Mouse (Mus musculus): ENCODE data around the gene Rapgef4. TPM values are rescaled to one million over a fixed set of nuclear protein-coding genes. Genes with fewer than 3 reads are reported as not detected.
A peak's percentile ranks its signal among the peaks of the same experiment; 100 is the strongest.

Gene Rapgef4
- polyA plus RNA-seq, 1 experiment from 2014 or later: 3.6 TPM

- peak; percentile 64; the same call in 1 of the 2 replicates for ATAC-seq (ENCODE audit: low FRiP score, low TSS enrichment)
- Histone ChIP-seq H3K9ac (ENCODE audit: low read length) (no peak overlapping the region), H3K4me2 (replicated peaks; ENCODE audit: low read depth) (no peak overlapping the region), H3K27me3 (ENCODE audit: control insufficient read depth, insufficient read depth, low read length) (no peaks in the 10 kb centered on the region), H3K4me3 (ENCODE audit: low read depth, low read length) (no peak overlapping the region), H3K27ac (replicated peaks) (no peak overlapping the region), H3K36me3 (ENCODE audit: control insufficient read depth, insufficient read depth, low read length) (no peaks in the 10 kb centered on the region), H3K9me3 (ENCODE audit: control insufficient read depth, low read length) (no peaks in the 10 kb centered on the region), H3K4me1 (replicated peaks; ENCODE audit: control insufficient read depth, insufficient read depth) (no peaks in the 10 kb centered on the region)
- DNase-seq (ENCODE audit: low spot score): no peak
- TF ChIP-seq EP300 (optimal IDR thresholded peaks at IDR 0.05) (no peak), CTCF (IDR thresholded peaks at IDR 0.05; ENCODE audit: low read depth) (peak; percentile 41)
- WGBS: 61% methylated on average over 10 of the region's 10 CpGs
Measured at GRCm38 (mm10) chr2:72074999-72075561, 94.0 kb downstream of the Rapgef4 start.

DNA sequence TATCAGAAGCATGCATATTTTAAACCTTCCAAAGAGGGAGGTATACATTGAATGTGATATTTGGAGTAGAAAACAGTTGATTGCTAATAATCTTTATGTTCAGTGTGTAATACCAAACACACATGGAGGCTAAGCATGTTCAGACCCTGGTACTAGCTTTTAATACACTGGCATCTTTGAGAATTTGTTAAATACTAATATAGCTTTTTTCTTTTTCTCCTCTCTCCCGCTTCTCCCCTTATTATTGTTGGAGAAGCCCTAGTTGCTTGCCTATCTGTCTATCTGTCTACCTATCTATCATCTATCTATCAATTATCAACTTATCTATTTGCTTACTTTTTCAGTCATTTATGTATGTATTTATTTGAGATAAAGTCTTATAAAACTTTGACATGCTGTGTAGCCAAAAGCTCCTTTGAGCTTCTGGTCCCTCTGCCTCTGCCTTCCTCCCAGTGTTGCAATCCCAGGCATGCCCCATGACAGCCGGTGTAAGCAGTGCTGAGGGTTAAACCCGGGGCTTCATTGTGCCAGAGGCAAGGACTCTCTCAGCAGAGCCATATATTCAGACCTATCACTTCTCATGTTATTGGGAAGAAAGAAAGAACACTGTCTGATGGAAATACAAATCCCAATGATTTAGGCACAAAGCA lies 96.6 kb downstream of the Rapgef4 start:
- ATAC-seq (ENCODE audit: low FRiP score, low TSS enrichment): 0 out of 2 replicates have a peak, but pooled peaks have one; percentile 26

GRCm38 (mm10) chr2:72078140-72078521 lies 97.1 kb downstream of the Rapgef4 start:
- ATAC-seq (ENCODE audit: low FRiP score, low TSS enrichment): peak; percentile 81; the same call in 1 of the 2 replicates
- Histone ChIP-seq H3K4me1 (replicated peaks; ENCODE audit: control insufficient read depth, insufficient read depth) (no peaks in the 10 kb centered on the region), H3K4me3 (ENCODE audit: low read depth, low read length) (no peak overlapping the region), H3K27ac (replicated peaks) (no peak overlapping the region), H3K36me3 (ENCODE audit: control insufficient read depth, insufficient read depth, low read length) (no peaks in the 10 kb centered on the region), H3K27me3 (ENCODE audit: control insufficient read depth, insufficient read depth, low read length) (no peaks in the 10 kb centered on the region), H3K4me2 (replicated peaks; ENCODE audit: low read depth) (no peak overlapping the region), H3K9me3 (ENCODE audit: control insufficient read depth, low read length) (no peaks in the 10 kb centered on the region), H3K9ac (ENCODE audit: low read length) (no peak overlapping the region)
- no peak for TF ChIP-seq EP300 (optimal IDR thresholded peaks at IDR 0.05)
- no peak for TF ChIP-seq CTCF (IDR thresholded peaks at IDR 0.05; ENCODE audit: low read depth)
- WGBS: 65% methylated on average over 6 of the region's 6 CpGs
- no peak for DNase-seq (ENCODE audit: low spot score)

More for the DNA sequence above, 96.6 kb downstream of the Rapgef4 start:
- no peak overlapping the region for H3K27ac ChIP-seq (replicated peaks)
- no peaks in the 10 kb centered on the region for H3K4me1 ChIP-seq (replicated peaks; ENCODE audit: control insufficient read depth, insufficient read depth)
- no peak overlapping the region for H3K9ac ChIP-seq (ENCODE audit: low read length)
- DNase-seq (ENCODE audit: low spot score): no peak
- no peaks in the 10 kb centered on the region for H3K27me3 ChIP-seq (ENCODE audit: control insufficient read depth, insufficient read depth, low read length)
- H3K4me2 ChIP-seq (replicated peaks; ENCODE audit: low read depth): no peak overlapping the region
- no peak overlapping the region for H3K4me3 ChIP-seq (ENCODE audit: low read depth, low read length)
- no peaks in the 10 kb centered on the region for H3K9me3 ChIP-seq (ENCODE audit: control insufficient read depth, low read length)
- TF ChIP-seq CTCF (IDR thresholded peaks at IDR 0.05; ENCODE audit: low read depth) (no peak), EP300 (optimal IDR thresholded peaks at IDR 0.05) (no peak)
- WGBS: 55% methylated on average over 3 of the region's 3 CpGs
- H3K36me3 ChIP-seq (ENCODE audit: control insufficient read depth, insufficient read depth, low read length): no peaks in the 10 kb centered on the region

GRCm38 (mm10) chr2:72079110-72079509 lies 98.1 kb downstream of the Rapgef4 start:
- no peak overlapping the region for H3K27ac ChIP-seq (replicated peaks)
- no peak for ATAC-seq (ENCODE audit: low FRiP score, low TSS enrichment)
- no peaks in the 10 kb centered on the region for H3K27me3 ChIP-seq (ENCODE audit: control insufficient read depth, insufficient read depth, low read length)
- no peak for DNase-seq (ENCODE audit: low spot score)
- H3K36me3 ChIP-seq (ENCODE audit: control insufficient read depth, insufficient read depth, low read length): no peaks in the 10 kb centered on the region
- no peaks in the 10 kb centered on the region for H3K4me1 ChIP-seq (replicated peaks; ENCODE audit: control insufficient read depth, insufficient read depth)
- no peak overlapping the region for H3K4me2 ChIP-seq (replicated peaks; ENCODE audit: low read depth)
- TF ChIP-seq CTCF (IDR thresholded peaks at IDR 0.05; ENCODE audit: low read depth): no peak
- TF ChIP-seq EP300 (optimal IDR thresholded peaks at IDR 0.05): no peak
- WGBS: 76% methylated on average over 8 of the region's 8 CpGs
- no peak overlapping the region for H3K9ac ChIP-seq (ENCODE audit: low read length)
- H3K4me3 ChIP-seq (ENCODE audit: low read depth, low read length): no peak overlapping the region
- no peaks in the 10 kb centered on the region for H3K9me3 ChIP-seq (ENCODE audit: control insufficient read depth, low read length)

- 82% methylated on average over 4 of the region's 4 CpGs for WGBS
- TF ChIP-seq EP300 (optimal IDR thresholded peaks at IDR 0.05): no peak
- TF ChIP-seq CTCF (IDR thresholded peaks at IDR 0.05; ENCODE audit: low read depth): no peak
- ATAC-seq (ENCODE audit: low FRiP score, low TSS enrichment) (no peak), DNase-seq (ENCODE audit: low spot score) (no peak)
- H3K4me3 ChIP-seq (ENCODE audit: low read depth, low read length): no peak overlapping the region
- H3K9me3 ChIP-seq (ENCODE audit: control insufficient read depth, low read length): no peaks in the 10 kb centered on the region
- no peaks in the 10 kb centered on the region for H3K27me3 ChIP-seq (ENCODE audit: control insufficient read depth, insufficient read depth, low read length)
- H3K4me2 ChIP-seq (replicated peaks; ENCODE audit: low read depth): no peak overlapping the region
- no peak overlapping the region for H3K9ac ChIP-seq (ENCODE audit: low read length)
- no peaks in the 10 kb centered on the region for H3K36me3 ChIP-seq (ENCODE audit: control insufficient read depth, insufficient read depth, low read length)
- no peaks in the 10 kb centered on the region for H3K4me1 ChIP-seq (replicated peaks; ENCODE audit: control insufficient read depth, insufficient read depth)
- H3K27ac ChIP-seq (replicated peaks): no peak overlapping the region
Measured at GRCm38 (mm10) chr2:72082846-72083245, 101.8 kb downstream of the Rapgef4 start.

GRCm38 (mm10) chr2:72088886-72089285 lies 107.8 kb downstream of the Rapgef4 start:
- Histone ChIP-seq H3K4me3 (ENCODE audit: low read depth, low read length) (no peak overlapping the region), H3K27ac (replicated peaks) (no peak overlapping the region), H3K9ac (ENCODE audit: low read length) (no peak overlapping the region), H3K4me1 (replicated peaks; ENCODE audit: control insufficient read depth, insufficient read depth) (no peaks in the 10 kb centered on the region), H3K27me3 (ENCODE audit: control insufficient read depth, insufficient read depth, low read length) (no peaks in the 10 kb centered on the region), H3K4me2 (replicated peaks; ENCODE audit: low read depth) (no peak overlapping the region), H3K9me3 (ENCODE audit: control insufficient read depth, low read length) (no peaks in the 10 kb centered on the region), H3K36me3 (ENCODE audit: control insufficient read depth, insufficient read depth, low read length) (no peaks in the 10 kb centered on the region)
- DNase-seq (ENCODE audit: low spot score) (no peak), ATAC-seq (ENCODE audit: low FRiP score, low TSS enrichment) (no peak)
- WGBS: 94% methylated on average over 11 of the region's 11 CpGs
- no peak for TF ChIP-seq CTCF (IDR thresholded peaks at IDR 0.05; ENCODE audit: low read depth)
- no peak for TF ChIP-seq EP300 (optimal IDR thresholded peaks at IDR 0.05)

Measured in stomach, postnatal 0 days (tissue).